8 mouse cellular contexts compared by ENCODE assay signal in the genomic region with DNA sequence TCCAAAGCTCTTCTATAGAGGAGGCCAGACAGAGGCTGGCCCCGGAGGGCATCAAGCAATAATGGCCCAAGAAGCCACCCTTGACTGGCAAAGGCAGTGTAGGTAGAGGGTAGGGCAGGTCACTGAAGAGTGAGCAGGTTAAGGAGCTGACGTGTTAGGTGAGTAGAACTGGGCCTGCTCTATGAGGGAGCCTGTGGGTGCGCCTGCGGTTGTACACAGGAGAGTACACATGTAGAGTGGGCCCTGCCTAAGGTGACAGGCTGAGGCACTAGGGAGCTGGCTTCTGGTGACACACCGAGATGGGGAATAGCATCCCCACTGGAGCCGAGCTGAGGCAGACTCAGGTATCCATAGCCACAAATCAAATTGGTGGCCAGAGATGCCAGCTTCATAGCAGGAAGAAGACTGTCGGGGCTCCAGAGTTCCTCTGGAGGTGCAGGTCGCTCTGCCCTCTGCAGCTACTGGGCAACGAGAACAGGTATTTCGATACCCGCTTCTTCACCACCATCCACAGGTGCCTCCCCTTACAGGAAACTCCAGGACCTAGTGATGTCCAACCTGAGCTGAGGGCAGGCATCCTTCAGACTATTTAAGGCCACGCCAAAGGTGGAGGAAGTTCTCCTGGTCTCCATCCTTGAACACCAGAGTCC. TPM values are rescaled to one million over a fixed set of nuclear protein-coding genes. Genes with fewer than 3 reads are reported as not detected.
DNase-seq lines count a peak whose midpoint lies in the region; ATAC-seq and TF ChIP-seq lines count a peak whose summit lies in the region.
"Had no signal": no experiment of that assay in that cellular context is flagged by ENCODE, and none has a peak within 500 bp of the region (broad histone marks: within the 10 kb centered on the region; RNA-seq: fewer than 3 reads in every experiment).

No protein-coding gene starts in this region.

- H3K9me3 ChIP-seq in embryonic facial prominence, embryonic 10.5 days: no peaks in the 10 kb centered on the region
- H3K9me3 ChIP-seq in hindbrain, embryonic 11.5 days (ENCODE audit: control insufficient read depth, low read length): no peaks in the 10 kb centered on the region
- H3K9me3 ChIP-seq in neural tube, embryonic 12.5 days: no peaks in the 10 kb centered on the region

- 83% methylated on average over 12 of the region's 12 CpGs for WGBS in embryonic facial prominence, embryonic 10.5 days
- WGBS in hindbrain, embryonic 11.5 days: 89% methylated on average over 12 of the region's 12 CpGs
- 86% methylated on average over 12 of the region's 12 CpGs for WGBS in neural tube, embryonic 12.5 days

- no peak overlapping the region; the same call in 1 of the 2 replicates for H3K27ac ChIP-seq in left cerebral cortex, adult 2 months
- no peak overlapping the region for H3K27ac ChIP-seq in embryonic facial prominence, embryonic 10.5 days (replicated peaks)
- H3K27ac ChIP-seq in hindbrain, embryonic 11.5 days (ENCODE audit: low read depth, low read length): no peak overlapping the region
- no peak overlapping the region for H3K27ac ChIP-seq in neural tube, embryonic 12.5 days

- H3K4me2 ChIP-seq in hindbrain, embryonic 11.5 days (replicated peaks; ENCODE audit: low read depth, low read length): peak overlapping the region; percentile 73; the same call in 1 of the 2 replicates
- peak overlapping the region; percentile 92 for H3K4me2 ChIP-seq in neural tube, embryonic 12.5 days (replicated peaks)

- H3K27me3 ChIP-seq in embryonic facial prominence, embryonic 10.5 days (replicated peaks; ENCODE audit: low read depth, poor library complexity, severe bottlenecking): peaks cover 98% of the 10 kb centered on the region
- peaks cover 12% of the 10 kb centered on the region; the same call in 1 of the 2 replicates for H3K27me3 ChIP-seq in hindbrain, embryonic 11.5 days (ENCODE audit: control insufficient read depth, insufficient read depth, low read length)
- peaks cover 40% of the 10 kb centered on the region for H3K27me3 ChIP-seq in neural tube, embryonic 12.5 days (replicated peaks)

- no peak for TF ChIP-seq CTCF in left cerebral cortex, adult 2 months (IDR thresholded peaks at IDR 0.05)

- no peak overlapping the region for H3K9ac ChIP-seq in hindbrain, embryonic 11.5 days (ENCODE audit: low read depth, low read length)
- 0 out of 2 replicates have a peak overlapping the region, but pooled peaks have one; percentile 27 for H3K9ac ChIP-seq in neural tube, embryonic 12.5 days

- H3K4me3 ChIP-seq in left cerebral cortex, adult 2 months: peak overlapping the region; percentile 82
- H3K4me3 ChIP-seq in embryonic facial prominence, embryonic 10.5 days: peak overlapping the region; percentile 73; the same call in 1 of the 2 replicates
- 0 out of 2 replicates have a peak overlapping the region, but pooled peaks have one; percentile 2 for H3K4me3 ChIP-seq in hindbrain, embryonic 11.5 days (ENCODE audit: low read depth, low read length)
- peak overlapping the region; percentile 80 for H3K4me3 ChIP-seq in neural tube, embryonic 12.5 days

- DNase-seq in left cerebral cortex, adult 2 months (ENCODE audit: extremely low spot score in 1 of 2, low spot score in 2 of 2): peak in 1 of 2 experiments; percentile 12
- no peak for DNase-seq in left cerebral cortex, adult 18-20 months (ENCODE audit: low spot score in 2 of 2)
- DNase-seq in embryonic facial prominence, embryonic 10.5 days (ENCODE audit: low spot score): no peak
- DNase-seq in hindbrain, embryonic 11.5 days (ENCODE audit: low spot score): no peak
- no peak for DNase-seq in Muller cell, postnatal 12 days (ENCODE audit: inconsistent ontology term)
- no peak for DNase-seq in testis, postnatal 10 days (ENCODE audit: low spot score)
- DNase-seq: adrenal gland, postnatal 36 days had no signal

- H3K36me3 ChIP-seq in embryonic facial prominence, embryonic 10.5 days (replicated peaks): no peaks in the 10 kb centered on the region
- H3K36me3 ChIP-seq in hindbrain, embryonic 11.5 days (ENCODE audit: control insufficient read depth, insufficient read depth, low read length): no peaks in the 10 kb centered on the region
- H3K36me3 ChIP-seq in neural tube, embryonic 12.5 days: no peaks in the 10 kb centered on the region

- H3K4me1 ChIP-seq in embryonic facial prominence, embryonic 10.5 days: peaks cover 13% of the 10 kb centered on the region
- no peaks in the 10 kb centered on the region for H3K4me1 ChIP-seq in hindbrain, embryonic 11.5 days (replicated peaks; ENCODE audit: control insufficient read depth, insufficient read depth, low read length)
- H3K4me1 ChIP-seq in neural tube, embryonic 12.5 days: peaks cover 9% of the 10 kb centered on the region; the same call in 1 of the 2 replicates

- ATAC-seq in hindbrain, embryonic 11.5 days (ENCODE audit: low FRiP score): no peak
- ATAC-seq in neural tube, embryonic 12.5 days (ENCODE audit: low FRiP score, low read depth): no peak

- intact Hi-C loops in left cerebral cortex, adult 2 months (cut with DNase I): loop anchor here (5.0 kb wide), 1 partner anchor 234 kb away; no protein-coding TSS in a partner anchor

RNA-seq across cellular contexts. Expression of a gene that starts 1.4 kb away (rescaled TPM):
- 100 to 1,000 TPM in 1 of 2 experiments, 10 to 100 TPM in 1; 99.1 to 121 TPM for total RNA-seq in left cerebral cortex, adult 2 months (2021)
- total RNA-seq in left cerebral cortex, adult 18-20 months (2021): 100 to 1,000 TPM; 107 to 114 TPM
- polyA plus RNA-seq in embryonic facial prominence, embryonic 10.5 days (2016; fragmentation: Nextera tagmentation; extraction: Ambion mirVana): 0.21 and 0.50 TPM in 2 replicates
- 0.33 and 0.94 TPM in 2 replicates for polyA plus RNA-seq in hindbrain, embryonic 11.5 days (2014; fragmentation: Nextera tagmentation; extraction: Ambion mirVana)
- polyA plus RNA-seq in neural tube, embryonic 12.5 days (2016; fragmentation: Nextera tagmentation; extraction: Ambion mirVana): 1.5 and 2.0 TPM in 2 replicates

RNA-seq across cellular contexts. Expression of a gene that starts 14.0 kb away (rescaled TPM):
- 10 to 100 TPM; 17.5 to 20.5 TPM for total RNA-seq in left cerebral cortex, adult 2 months (2021)
- total RNA-seq in left cerebral cortex, adult 18-20 months (2021): 10 to 100 TPM; 20.8 to 20.9 TPM
- polyA plus RNA-seq in embryonic facial prominence, embryonic 10.5 days (2016; fragmentation: Nextera tagmentation; extraction: Ambion mirVana): 52.1 and 52.4 TPM in 2 replicates
- 39.5 and 42.1 TPM in 2 replicates for polyA plus RNA-seq in hindbrain, embryonic 11.5 days (2014; fragmentation: Nextera tagmentation; extraction: Ambion mirVana)
- polyA plus RNA-seq in neural tube, embryonic 12.5 days (2016; fragmentation: Nextera tagmentation; extraction: Ambion mirVana): 49.6 and 51.2 TPM in 2 replicates

RNA-seq across cellular contexts. Expression of a gene that starts 27.9 kb away (rescaled TPM):
- total RNA-seq in left cerebral cortex, adult 2 months (2021): 10 to 100 TPM; 21.1 to 21.3 TPM
- 10 to 100 TPM; 20.1 to 23.0 TPM for total RNA-seq in left cerebral cortex, adult 18-20 months (2021)
- polyA plus RNA-seq in embryonic facial prominence, embryonic 10.5 days (2016; fragmentation: Nextera tagmentation; extraction: Ambion mirVana): 12.9 and 13.0 TPM in 2 replicates
- 17.2 and 20.4 TPM in 2 replicates for polyA plus RNA-seq in hindbrain, embryonic 11.5 days (2014; fragmentation: Nextera tagmentation; extraction: Ambion mirVana)
- 23.2 and 27.2 TPM in 2 replicates for polyA plus RNA-seq in neural tube, embryonic 12.5 days (2016; fragmentation: Nextera tagmentation; extraction: Ambion mirVana)

Comparison
In these comparisons a context has a peak if more than half of its experiments do, and no peak if none do; other contexts are left out.
1. H3K4me3 ChIP-seq: peak in every context shown above with its lines; median percentile 82 in left cerebral cortex, adult 2 months; 80 in neural tube, embryonic 12.5 days; 73 in embryonic facial prominence, embryonic 10.5 days; 2 in hindbrain, embryonic 11.5 days.